Mouse (Mus musculus) liver, embryonic 14.5 days (tissue): ENCODE measurements around the gene Ndufa5. TPM values are rescaled to one million over a fixed set of nuclear protein-coding genes. Genes with fewer than 3 reads are reported as not detected.
A peak's percentile ranks its signal among the peaks of the same experiment; 100 is the strongest.

Source experiments
- ATAC-seq: fragments of 200-750 bp; cut with Nextera tagmentation; 2 replicates; pipeline ENCODE4 v1.8.0; 2017; ENCODE audit warnings: moderate number of reproducible peaks, mild to moderate bottlenecking, moderate library complexity; ENCODE audit not compliant: insufficient read depth
- DNase-seq, 3 experiments: peaks; one replicate each; pipeline ENCODE4 v3.0.0-alpha.2; 2012 to 2013; ENCODE audit warnings: low read depth in 3 of 3, low spot score in 3 of 3
- H3K27ac ChIP-seq: fragments of 300-500 bp; sonication (generic); 2 replicates; pipeline ENCODE4 v1.5.1; 2014; ENCODE audit warnings: moderate library complexity, mild to moderate bottlenecking, control low read depth, inconsistent platforms
- H3K27me3 ChIP-seq: fragments of 300-500 bp; sonication (generic); 2 replicates; pipeline ENCODE4 v1.6.1; 2014; ENCODE audit warnings: mild to moderate bottlenecking, low read length, moderate library complexity; ENCODE audit not compliant: control insufficient read depth, insufficient read depth
- H3K36me3 ChIP-seq: fragments of 300-500 bp; sonication (generic); replicated peaks from 2 replicates; pipeline ENCODE4 v1.6.1; 2014; ENCODE audit warnings: low read depth; ENCODE audit not compliant: control insufficient read depth, insufficient read depth
- H3K4me1 ChIP-seq, 2 experiments: fragments of 200-500 bp in 1 of 2; fragments of 300-500 bp in 1 of 2; sonication (generic) in 1 of 2; replicated peaks; 2 replicates each; pipeline ENCODE4 v1.6.1; 2012 to 2014; ENCODE audit warnings: antibody characterized with exemption in 1 of 2, inconsistent platforms in 1 of 2, low read length in 1 of 2; ENCODE audit not compliant: control insufficient read depth in 2 of 2, insufficient read depth in 2 of 2
- H3K4me2 ChIP-seq: fragments of 300-500 bp; sonication (generic); 2 replicates; pipeline ENCODE4 v1.6.1; 2014; ENCODE audit warnings: low read depth, mild to moderate bottlenecking, control low read depth, moderate library complexity
- H3K4me3 ChIP-seq, 2 experiments: fragments of 200-500 bp in 1 of 2; fragments of 300-500 bp in 1 of 2; sonication (generic) in 1 of 2; 2 replicates each; pipeline ENCODE4 v1.5.1; 2012 to 2014; ENCODE audit warnings: low read depth in 2 of 2, low read length in 2 of 2, mild to moderate bottlenecking in 2 of 2, control low read depth in 1 of 2, inconsistent platforms in 1 of 2, moderate library complexity in 1 of 2; ENCODE audit not compliant: insufficient read depth in 1 of 2
- H3K9ac ChIP-seq: fragments of 300-500 bp; sonication (generic); replicated peaks from 2 replicates; pipeline ENCODE4 v1.6.1; 2014; ENCODE audit warnings: mild to moderate bottlenecking, control low read depth, moderate library complexity
- H3K9me3 ChIP-seq: fragments of 300-500 bp; sonication (generic); 2 replicates; pipeline ENCODE4 v1.6.1; 2016; ENCODE audit warnings: low read length, mixed read lengths; ENCODE audit not compliant: control insufficient read depth
- CTCF ChIP-seq: IDR thresholded peaks from 2 replicates; pipeline ENCODE4 v1.5.1; 2016; ENCODE audit warnings: antibody characterized with exemption, low read depth, control low read depth
- EP300 ChIP-seq: IDR thresholded peaks from 2 replicates; pipeline ENCODE4 v1.6.1; 2016; ENCODE audit warnings: antibody characterized with exemption, low read depth
- WGBS: fragments of 180-500 bp; shearing (Covaris S2); extraction: QIAGEN DNeasy Blood & Tissue Kit; methylation state at CpG from one replicate; pipeline ENCODE4 v1.1.7; 2014; ENCODE audit not compliant: insufficient replicate concordance; 5-methylcytosine and 5-hydroxymethylcytosine counted together
- polyA plus RNA-seq, 2 experiments: library from polyadenylated mRNA; depleted of rRNA in 1 of 2; stranded (reverse) in 1 of 2; unstranded in 1 of 2; fragments of >200 nt; fragmentation: Nextera tagmentation in 1 of 2; extraction: Ambion mirVana in 1 of 2; gene quantifications; 2 replicates each; pipeline versions ENCODE4 v1.2.1 to v1.2.3; 2012 to 2014

The Ndufa5 gene
- polyA plus RNA-seq, 2 experiments = 18.6 to 232 TPM

DNA sequence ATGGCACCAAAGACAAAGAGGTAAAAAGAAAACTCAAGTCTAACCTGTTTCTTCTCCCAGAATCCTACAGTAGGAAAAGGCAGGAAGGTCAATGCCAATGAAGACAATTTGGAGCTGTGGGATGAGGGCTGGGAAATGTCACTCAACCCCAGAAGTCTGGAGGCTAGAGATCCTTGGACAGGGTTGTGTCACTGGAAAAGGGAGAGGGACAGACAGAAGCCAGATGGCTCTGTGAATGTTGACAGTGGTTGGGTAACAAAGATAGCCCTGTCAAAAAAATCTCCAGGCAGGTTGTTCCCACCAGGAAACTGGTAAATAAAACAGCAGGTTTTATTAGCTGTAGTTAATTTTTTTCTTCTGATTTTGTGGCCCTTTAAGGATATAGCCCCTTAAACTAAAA is 14.6 kb upstream of the Ndufa5 start:
- no peak overlapping the region for H3K9ac ChIP-seq
- no peak overlapping the region for H3K4me3 ChIP-seq
- H3K9me3 ChIP-seq = no peaks in the 10 kb centered on the region
- no peaks in the 10 kb centered on the region for H3K36me3 ChIP-seq
- H3K27me3 ChIP-seq = no peaks in the 10 kb centered on the region
- H3K4me1 ChIP-seq = no peaks in the 10 kb centered on the region
- H3K27ac ChIP-seq = no peak overlapping the region
- no peak overlapping the region for H3K4me2 ChIP-seq
- no peak for ATAC-seq
- DNase-seq = no peak
- TF ChIP-seq CTCF (no peak), EP300 (no peak)

DNA sequence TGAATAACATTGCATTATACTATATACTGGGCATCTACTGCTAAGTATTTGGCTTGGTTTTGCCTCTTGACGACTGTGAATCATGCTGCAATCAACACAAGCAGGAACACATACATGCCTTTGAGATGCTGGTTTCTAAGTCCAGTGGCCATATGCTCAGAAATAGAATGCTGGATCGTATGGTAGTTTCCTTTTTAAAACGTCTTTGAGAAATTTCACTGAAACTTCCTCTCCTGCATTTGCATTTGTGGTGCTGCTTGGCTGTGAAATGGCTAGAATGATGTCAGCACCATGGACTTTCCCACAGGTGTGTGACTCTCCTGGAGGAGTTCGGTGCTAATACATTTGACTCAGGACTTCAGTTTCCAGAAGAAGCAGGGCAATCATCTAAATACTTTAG is 12.3 kb upstream of the Ndufa5 start:
- Histone ChIP-seq H3K36me3 (no peaks in the 10 kb centered on the region), H3K9ac (no peak overlapping the region), H3K4me3 (no peak overlapping the region), H3K4me2 (no peak overlapping the region), H3K9me3 (no peaks in the 10 kb centered on the region), H3K4me1 (no peaks in the 10 kb centered on the region), H3K27ac (no peak overlapping the region), H3K27me3 (no peaks in the 10 kb centered on the region)
- no peak for TF ChIP-seq EP300
- no peak for TF ChIP-seq CTCF
- no peak for DNase-seq
- no peak for ATAC-seq
- WGBS = 40% methylated on average over 4 of the region's 4 CpGs

DNA sequence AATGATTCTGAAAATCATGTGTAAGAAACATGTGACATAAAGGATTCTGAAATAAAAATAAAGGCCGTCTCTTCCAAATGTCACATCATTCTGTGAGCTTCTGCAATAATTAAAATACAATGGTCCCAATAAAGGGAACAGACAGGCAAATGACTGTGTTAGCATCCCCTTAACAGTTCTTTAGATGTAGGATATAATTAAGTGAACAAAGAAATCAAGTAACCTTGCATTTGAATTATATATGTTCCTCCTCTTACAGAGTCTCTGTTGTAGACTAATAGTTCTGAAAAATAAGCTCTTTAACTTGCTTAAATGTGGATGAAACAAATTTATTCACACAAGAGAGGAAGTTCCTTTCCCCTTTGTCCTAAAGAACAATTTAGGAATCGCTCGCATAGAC is 10.6 kb upstream of the Ndufa5 start:
- Histone ChIP-seq H3K4me2 (no peak overlapping the region), H3K9ac (no peak overlapping the region), H3K4me3 (no peak overlapping the region), H3K27ac (no peak overlapping the region), H3K9me3 (no peaks in the 10 kb centered on the region), H3K27me3 (no peaks in the 10 kb centered on the region), H3K36me3 (no peaks in the 10 kb centered on the region), H3K4me1 (no peaks in the 10 kb centered on the region)
- no peak for ATAC-seq
- WGBS = 71% methylated on average over 3 of the region's 3 CpGs
- TF ChIP-seq CTCF (no peak), EP300 (no peak)
- no peak for DNase-seq

DNA sequence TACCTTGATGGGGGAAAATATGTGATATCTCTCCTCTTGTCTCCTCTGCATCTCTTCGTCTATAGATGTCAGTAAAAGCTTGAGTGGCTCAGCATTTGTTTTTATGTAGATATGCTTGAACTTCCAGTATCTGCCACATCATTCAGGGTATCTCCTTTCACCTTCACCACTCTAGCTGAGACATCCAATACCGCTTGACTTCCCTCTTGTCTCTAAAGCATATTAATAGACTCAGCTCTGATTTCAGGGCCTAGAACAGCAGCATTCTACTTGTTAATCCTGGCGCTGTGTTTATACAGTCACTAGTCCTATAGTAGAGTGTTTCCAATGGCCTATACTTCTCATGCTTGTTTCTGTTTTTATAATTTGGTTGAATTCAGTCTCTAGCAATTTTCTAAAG is 5.0 kb upstream of the Ndufa5 start:
- peaks cover 0 to 8% of the 10 kb centered on the region in 2 experiments; a peak in 2 of 4 replicates for H3K4me1 ChIP-seq
- no peaks in the 10 kb centered on the region for H3K9me3 ChIP-seq
- H3K36me3 ChIP-seq = no peaks in the 10 kb centered on the region
- H3K4me2 ChIP-seq = no peak overlapping the region
- H3K9ac ChIP-seq = no peak overlapping the region
- no peak overlapping the region for H3K4me3 ChIP-seq
- no peaks in the 10 kb centered on the region for H3K27me3 ChIP-seq
- no peak overlapping the region for H3K27ac ChIP-seq
- ATAC-seq = no peak
- DNase-seq = no peak
- WGBS = 69% methylated on average over 3 of the region's 3 CpGs
- no peak for TF ChIP-seq EP300
- no peak for TF ChIP-seq CTCF

DNA sequence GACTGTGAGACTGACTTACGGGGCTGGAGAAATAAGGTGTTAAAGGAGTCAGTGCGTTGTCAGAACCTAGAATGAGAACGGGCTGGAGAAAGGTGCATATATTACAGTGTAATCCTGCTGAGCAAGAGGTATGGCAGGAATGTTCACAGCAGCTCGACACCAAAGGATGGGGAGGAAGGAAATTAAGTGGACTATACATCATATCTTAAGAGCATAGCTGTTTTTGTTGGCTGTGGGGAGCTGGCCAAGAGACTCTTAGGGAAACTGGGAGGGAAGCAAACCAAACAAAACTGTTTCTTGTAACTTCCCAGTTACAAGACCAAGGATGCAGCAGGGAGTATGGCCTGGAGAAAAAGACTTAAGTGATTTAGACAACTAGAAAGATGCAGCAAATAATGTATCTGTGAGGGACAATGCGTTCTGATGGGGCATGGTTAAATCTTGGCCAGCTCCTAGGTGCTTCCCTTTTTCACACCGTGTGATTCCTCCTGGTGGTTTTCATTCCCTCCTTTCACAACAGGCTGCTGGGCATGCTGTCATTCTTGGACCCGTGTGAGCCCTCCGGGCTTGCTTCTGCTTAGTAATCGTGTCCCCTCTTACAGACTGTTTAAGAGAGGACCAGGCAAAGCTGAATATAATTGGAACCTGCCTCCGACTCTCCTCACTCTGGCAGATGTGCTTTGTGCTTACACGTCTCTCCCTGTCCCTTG is 3.1 kb upstream of the Ndufa5 start:
- WGBS = 49% methylated on average over 11 of the region's 11 CpGs
- TF ChIP-seq EP300 = no peak
- no peak for TF ChIP-seq CTCF
- no peak for ATAC-seq
- DNase-seq = no peak
- H3K9me3 ChIP-seq = no peaks in the 10 kb centered on the region
- H3K4me3 ChIP-seq = no peak overlapping the region
- H3K9ac ChIP-seq = no peak overlapping the region
- H3K27me3 ChIP-seq = no peaks in the 10 kb centered on the region
- H3K36me3 ChIP-seq = no peaks in the 10 kb centered on the region
- H3K27ac ChIP-seq = no peak overlapping the region
- H3K4me2 ChIP-seq = peak overlapping the region; percentile 39
- peaks cover 5 to 12% of the 10 kb centered on the region in 2 experiments; a peak in 3 of 4 replicates for H3K4me1 ChIP-seq
